In the genomic region with DNA sequence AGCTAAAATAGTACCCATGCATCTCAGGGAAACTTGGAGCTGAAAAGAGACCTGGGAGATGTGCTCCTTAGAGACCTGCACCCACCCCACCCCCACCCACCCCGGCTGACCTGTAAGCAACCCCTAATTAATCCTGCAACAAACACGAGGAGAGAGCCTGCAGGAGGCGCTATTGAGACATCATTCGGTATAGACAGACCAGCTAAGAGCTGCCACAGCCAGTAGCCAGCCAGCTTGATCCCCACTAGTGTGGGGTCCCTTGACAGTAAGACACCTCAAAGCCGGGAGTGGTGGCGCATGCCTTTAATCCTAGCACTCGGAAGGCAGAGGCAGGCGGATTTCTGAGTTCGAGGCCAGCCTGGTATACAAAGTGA, we compare ENCODE assay signal across 7 mouse cellular contexts. TPM values are rescaled to one million over a fixed set of nuclear protein-coding genes. Genes with fewer than 3 reads are reported as not detected.
DNase-seq lines count a peak whose midpoint lies in the region; ATAC-seq lines count a peak whose summit lies in the region.

No protein-coding gene starts in this region.

- no peak overlapping the region for H3K27ac ChIP-seq in forebrain, embryonic 16.5 days (ENCODE audit: low read length)
- no peak overlapping the region for H3K27ac ChIP-seq in hindbrain, embryonic 13.5 days

- 50% methylated on average over 9 of the region's 9 CpGs for WGBS in forebrain, embryonic 16.5 days
- 54% methylated on average over 9 of the region's 9 CpGs for WGBS in hindbrain, embryonic 13.5 days

- H3K4me1 ChIP-seq in forebrain, embryonic 16.5 days (replicated peaks; ENCODE audit: control insufficient read depth, insufficient read depth, low read length) = peaks cover 6% of the 10 kb centered on the region; the same call in 1 of the 2 replicates
- H3K4me1 ChIP-seq in hindbrain, embryonic 13.5 days (replicated peaks) = peaks cover 6% of the 10 kb centered on the region; the same call in 1 of the 2 replicates

- H3K9me3 ChIP-seq in forebrain, embryonic 16.5 days (ENCODE audit: control insufficient read depth, low read length) = no peaks in the 10 kb centered on the region
- H3K9me3 ChIP-seq in hindbrain, embryonic 13.5 days = no peaks in the 10 kb centered on the region

- no peaks in the 10 kb centered on the region for H3K36me3 ChIP-seq in forebrain, embryonic 16.5 days (ENCODE audit: control insufficient read depth, insufficient read depth)
- H3K36me3 ChIP-seq in hindbrain, embryonic 13.5 days = no peaks in the 10 kb centered on the region

- peak; percentile 3; the same call in 1 of the 2 replicates for ATAC-seq in forebrain, embryonic 16.5 days
- peak; percentile 32; the same call in 1 of the 2 replicates for ATAC-seq in hindbrain, embryonic 13.5 days (ENCODE audit: low FRiP score)

- DNase-seq in R1 (ENCODE audit: low read depth, low spot score) = peak; percentile 97
- peak; percentile 43 to 45 for DNase-seq in cerebellum, adult 18-20 months
- DNase-seq in layer of hippocampus, postnatal 25 days (ENCODE audit: extremely low spot score in 1 of 2, low spot score in 1 of 2) = peak; percentile 30 to 54
- peak; percentile 68 to 82 for DNase-seq in lung, postnatal 4 days
- peak; percentile 12 to 14 for DNase-seq in right cerebral cortex, postnatal 36 days (ENCODE audit: low spot score in 2 of 2)

- H3K4me2 ChIP-seq in forebrain, embryonic 16.5 days (ENCODE audit: low read length) = peak overlapping the region; percentile 85
- H3K4me2 ChIP-seq in hindbrain, embryonic 13.5 days = peak overlapping the region; percentile 90

- peaks cover 2% of the 10 kb centered on the region; the same call in 1 of the 2 replicates for H3K27me3 ChIP-seq in forebrain, embryonic 16.5 days (replicated peaks; ENCODE audit: control insufficient read depth, insufficient read depth, low read length)
- H3K27me3 ChIP-seq in hindbrain, embryonic 13.5 days = 0 out of 2 replicates have a peak, but pooled peaks cover 7% of the 10 kb centered on the region

- H3K4me3 ChIP-seq in forebrain, embryonic 16.5 days (replicated peaks; ENCODE audit: low read length) = peak overlapping the region; percentile 79
- peak overlapping the region; percentile 64 for H3K4me3 ChIP-seq in hindbrain, embryonic 13.5 days

- H3K9ac ChIP-seq in forebrain, embryonic 16.5 days (replicated peaks; ENCODE audit: low read depth, low read length) = peak overlapping the region; percentile 77
- peak overlapping the region; percentile 81 for H3K9ac ChIP-seq in hindbrain, embryonic 13.5 days

RNA-seq across cellular contexts. Expression of gene Mettl27, which starts 0.7 kb away (rescaled TPM):
- polyA plus RNA-seq in forebrain, embryonic 16.5 days (2015; fragmentation: Nextera tagmentation; extraction: Ambion mirVana) = 8.4 and 10.6 TPM in 2 replicates
- polyA plus RNA-seq in hindbrain, embryonic 13.5 days (2015; fragmentation: Nextera tagmentation; extraction: Ambion mirVana) = 5.4 and 6.7 TPM in 2 replicates
- total RNA-seq in layer of hippocampus, postnatal 25 days (2021) = 1 to 10 TPM; 9.2 to 9.3 TPM

RNA-seq across cellular contexts. Expression of gene Cldn4, which starts 13.8 kb away (rescaled TPM):
- polyA plus RNA-seq in forebrain, embryonic 16.5 days (2015; fragmentation: Nextera tagmentation; extraction: Ambion mirVana) = not detected in 2 replicates
- not detected in 2 replicates for polyA plus RNA-seq in hindbrain, embryonic 13.5 days (2015; fragmentation: Nextera tagmentation; extraction: Ambion mirVana)
- total RNA-seq in layer of hippocampus, postnatal 25 days (2021) = not detected

RNA-seq across cellular contexts. Expression of gene Cldn13, which starts 17.6 kb away (rescaled TPM):
- not detected in 2 replicates for polyA plus RNA-seq in forebrain, embryonic 16.5 days (2015; fragmentation: Nextera tagmentation; extraction: Ambion mirVana)
- polyA plus RNA-seq in hindbrain, embryonic 13.5 days (2015; fragmentation: Nextera tagmentation; extraction: Ambion mirVana) = 0.31 TPM in 1 of 2 replicates, not detected in the other
- total RNA-seq in layer of hippocampus, postnatal 25 days (2021) = not detected

RNA-seq across cellular contexts. Expression of gene Tmem270, which starts 26.4 kb away (rescaled TPM):
- polyA plus RNA-seq in forebrain, embryonic 16.5 days (2015; fragmentation: Nextera tagmentation; extraction: Ambion mirVana) = not detected in 2 replicates
- not detected in 2 replicates for polyA plus RNA-seq in hindbrain, embryonic 13.5 days (2015; fragmentation: Nextera tagmentation; extraction: Ambion mirVana)
- total RNA-seq in layer of hippocampus, postnatal 25 days (2021) = not detected

RNA-seq across cellular contexts. Expression of gene Cldn3, which starts 53.1 kb away (rescaled TPM):
- polyA plus RNA-seq in forebrain, embryonic 16.5 days (2015; fragmentation: Nextera tagmentation; extraction: Ambion mirVana) = 13.0 and 13.6 TPM in 2 replicates
- 2.3 and 2.8 TPM in 2 replicates for polyA plus RNA-seq in hindbrain, embryonic 13.5 days (2015; fragmentation: Nextera tagmentation; extraction: Ambion mirVana)
- 1 to 10 TPM in 1 of 2 experiments, under 1 TPM in 1; 0.59 to 1.2 TPM for total RNA-seq in layer of hippocampus, postnatal 25 days (2021)

Comparison
In these comparisons a context has a peak if more than half of its experiments do, and no peak if none do; other contexts are left out.
1. DNase-seq: peak in every context shown above with its lines; median percentile 97 in R1; 75 in lung, postnatal 4 days; 44 in cerebellum, adult 18-20 months; 42 in layer of hippocampus, postnatal 25 days; 13 in right cerebral cortex, postnatal 36 days.